Mouse (Mus musculus) fibroblast of lung, adult 2 months (primary cell): ENCODE data around the gene Lnx2.

Experiments used
- DNase-seq: peaks from one replicate; pipeline ENCODE4 v3.0.0-alpha.2; 2011; ENCODE audit warnings: low read depth

The Lnx2 gene

GRCm38 (mm10) chr5:147076026-147076798, at the start of gene Lnx2:
Lnx2 (minus strand) TSS chr5:147076586.
- peak; percentile 94 for DNase-seq

GRCm38 (mm10) chr5:147125542-147126185, 49.3 kb upstream of the Lnx2 start:
- DNase-seq: no peak

- DNase-seq: no peak
Observed at GRCm38 (mm10) chr5:147124794-147125193, 48.4 kb upstream of the Lnx2 start.

GRCm38 (mm10) chr5:147121146-147121545, 44.8 kb upstream of the Lnx2 start:
- no peak for DNase-seq

GRCm38 (mm10) chr5:147117027-147117426, 40.6 kb upstream of the Lnx2 start:
- peak; percentile 17 for DNase-seq

- no peak for DNase-seq
Observed at GRCm38 (mm10) chr5:147115631-147116030, 39.2 kb upstream of the Lnx2 start.

- no peak for DNase-seq
Observed at GRCm38 (mm10) chr5:147114738-147115137, 38.4 kb upstream of the Lnx2 start.

- no peak for DNase-seq
Observed at GRCm38 (mm10) chr5:147108861-147109591, 32.6 kb upstream of the Lnx2 start.

GRCm38 (mm10) chr5:147107276-147107675, 30.9 kb upstream of the Lnx2 start:
- DNase-seq: no peak

- DNase-seq: no peak
Observed at GRCm38 (mm10) chr5:147102295-147102694, 25.9 kb upstream of the Lnx2 start.

GRCm38 (mm10) chr5:147100180-147100579, 23.8 kb upstream of the Lnx2 start:
- no peak for DNase-seq

- no peak for DNase-seq
Observed at GRCm38 (mm10) chr5:147098667-147099066, 22.3 kb upstream of the Lnx2 start.

GRCm38 (mm10) chr5:147096586-147096985, 20.2 kb upstream of the Lnx2 start:
- DNase-seq: no peak

- no peak for DNase-seq
Observed at GRCm38 (mm10) chr5:147094296-147094695, 17.9 kb upstream of the Lnx2 start.

- no peak for DNase-seq
Observed at GRCm38 (mm10) chr5:147092448-147092847, 16.1 kb upstream of the Lnx2 start.

- no peak for DNase-seq
Observed at GRCm38 (mm10) chr5:147090256-147090963, 14.0 kb upstream of the Lnx2 start.

- DNase-seq: no peak
Observed at GRCm38 (mm10) chr5:147089836-147090235, 13.4 kb upstream of the Lnx2 start.

- no peak for DNase-seq
Observed at GRCm38 (mm10) chr5:147086816-147087215, 10.4 kb upstream of the Lnx2 start.

- no peak for DNase-seq
Observed at GRCm38 (mm10) chr5:147085201-147085894, 9.0 kb upstream of the Lnx2 start.

- DNase-seq: no peak
Observed at GRCm38 (mm10) chr5:147078110-147078900, 1.9 kb upstream of the Lnx2 start.
